Mouse (Mus musculus) stomach, embryonic 16.5 days (tissue): ENCODE measurements around the gene Stx11. TPM values are rescaled to one million over a fixed set of nuclear protein-coding genes. Genes with fewer than 3 reads are reported as not detected.

Experiments used
- polyA plus RNA-seq: library from polyadenylated mRNA; unstranded; fragments of >200 nt; fragmentation: Nextera tagmentation; extraction: Ambion mirVana; gene quantifications from 2 replicates; pipeline ENCODE4 v1.2.1, GENCODE M21; 2015

The Stx11 gene
- polyA plus RNA-seq, 1 experiment from 2014 or later, result 9.3 TPM

Other genes with a start within 250 kb of the Stx11 start
- 68.4 and 72.0 TPM in 2 replicates for gene Utrn, start 94.9 kb downstream of the Stx11 start, polyA plus RNA-seq
- gene Sf3b5, start 41.0 kb upstream of the Stx11 start, polyA plus RNA-seq, result 31.3 and 33.4 TPM in 2 replicates
- 259 and 283 TPM in 2 replicates for gene Plagl1, start 96.2 kb upstream of the Stx11 start, polyA plus RNA-seq
- gene Zc2hc1b, start 213.7 kb upstream of the Stx11 start, polyA plus RNA-seq, result not detected in 2 replicates
- 76.3 and 77.5 TPM in 2 replicates for gene Ltv1, start 228.9 kb upstream of the Stx11 start, polyA plus RNA-seq